Mouse (Mus musculus) sigmoid colon, adult 10 weeks (tissue): ENCODE results near the gene Zswim8. TPM values are rescaled to one million over a fixed set of nuclear protein-coding genes. Genes with fewer than 3 reads are reported as not detected.

Experiments
- polyA plus RNA-seq: library from polyadenylated mRNA; stranded (reverse); fragments of 350-450 nt; fragmentation: Illumina TruSeq; extraction: RNeasy Lipid Tissue Mini Kit (QIAGEN cat#74804); gene quantifications from one replicate; pipeline ENCODE4 v1.2.3, GENCODE M21; 2014; ENCODE audit warnings: low read depth, low replicate concordance

Gene Zswim8
- polyA plus RNA-seq, result 6.8 TPM

DNA sequence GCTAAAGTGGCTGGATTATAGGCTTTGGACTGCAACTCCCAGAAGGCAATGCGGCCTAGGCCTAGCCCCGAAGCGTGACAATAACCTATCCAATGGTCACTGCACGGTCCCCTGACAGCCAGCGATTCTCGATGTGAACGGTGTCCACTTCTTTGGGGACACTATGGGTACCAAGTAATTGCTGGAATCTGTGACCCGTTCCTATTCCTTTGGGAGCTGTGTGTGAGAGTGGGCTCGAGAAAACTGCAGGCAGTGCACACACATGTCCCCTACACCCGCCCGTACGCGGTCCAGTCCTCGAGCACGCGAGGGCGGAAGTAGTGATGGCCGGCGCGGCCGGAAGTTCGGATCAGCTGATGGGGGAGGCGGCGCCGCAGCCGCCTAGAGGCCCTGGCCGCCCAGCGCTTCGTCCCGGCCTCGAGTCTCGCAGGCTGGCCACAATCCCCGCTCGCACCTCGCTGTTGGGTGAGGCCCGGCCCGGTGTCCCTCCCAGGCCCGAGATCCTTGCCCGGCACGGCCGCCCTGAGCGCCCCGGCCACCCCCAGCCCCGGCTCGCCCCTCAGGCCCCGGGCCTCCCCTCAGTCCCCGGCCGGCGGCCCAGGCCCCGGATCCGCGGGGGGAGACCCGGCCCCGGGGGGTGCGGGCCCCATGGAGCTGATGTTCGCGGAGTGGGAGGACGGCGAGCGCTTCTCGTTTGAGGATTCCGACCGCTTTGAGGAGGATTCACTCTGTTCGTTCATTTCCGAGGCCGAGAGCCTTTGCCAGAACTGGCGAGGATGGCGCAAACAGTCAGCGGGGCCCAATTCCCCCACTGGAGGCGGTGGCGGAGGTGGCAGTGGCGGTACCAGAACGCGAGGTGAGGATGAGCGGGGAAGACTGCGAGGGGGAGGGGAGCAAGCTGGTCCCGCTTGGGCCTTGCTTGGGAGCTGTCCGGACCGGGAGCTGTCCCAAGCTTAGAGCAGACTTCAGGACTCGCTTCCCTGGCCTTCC lies at the start of gene Zswim8:
Gene Zswim8 (plus strand): TSS at position 352 of the 990 bp plus-strand sequence.

DNA sequence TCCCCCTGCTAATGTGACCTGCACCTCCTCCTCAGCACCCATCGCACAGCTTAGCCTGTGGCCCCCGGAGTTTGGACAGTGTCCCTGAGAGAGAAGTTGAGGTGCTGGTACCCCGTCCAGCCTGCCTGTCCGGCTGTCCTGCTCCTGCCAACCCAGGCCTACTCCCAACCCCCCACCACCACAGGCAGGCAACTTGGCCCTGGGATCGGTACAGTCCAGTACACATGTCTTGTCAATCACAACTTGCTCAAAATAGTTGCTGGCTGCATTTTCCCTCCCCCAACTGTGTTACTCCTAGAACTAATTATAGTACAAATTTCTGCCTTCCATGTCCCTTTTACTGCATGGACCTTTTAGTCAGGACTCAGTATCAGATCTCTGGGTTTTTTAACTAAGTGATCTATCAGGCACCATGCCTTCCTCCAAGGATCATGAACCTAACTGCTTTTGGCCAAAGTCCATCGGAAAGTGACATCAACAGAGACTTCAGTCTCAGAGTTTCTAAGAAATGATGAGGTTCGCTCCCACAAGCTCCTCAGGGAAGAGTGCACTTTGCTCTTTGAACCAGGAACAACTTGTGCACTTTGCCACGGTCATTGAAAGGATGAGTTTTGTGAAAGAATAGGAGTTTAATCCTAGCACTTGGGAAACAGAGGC lies 39.1 kb upstream of the Zswim8 start, which contains the start of gene Synpo2l:
Gene Synpo2l (minus strand): TSS at position 201 of the 657 bp plus-strand sequence.

GRCm38 (mm10) chr14:20674064-20674833 lies 33.1 kb upstream of the Zswim8 start, which contains the start of gene Sec24c:
Gene Sec24c, plus strand, starts transcription at chr14:20674308.

DNA sequence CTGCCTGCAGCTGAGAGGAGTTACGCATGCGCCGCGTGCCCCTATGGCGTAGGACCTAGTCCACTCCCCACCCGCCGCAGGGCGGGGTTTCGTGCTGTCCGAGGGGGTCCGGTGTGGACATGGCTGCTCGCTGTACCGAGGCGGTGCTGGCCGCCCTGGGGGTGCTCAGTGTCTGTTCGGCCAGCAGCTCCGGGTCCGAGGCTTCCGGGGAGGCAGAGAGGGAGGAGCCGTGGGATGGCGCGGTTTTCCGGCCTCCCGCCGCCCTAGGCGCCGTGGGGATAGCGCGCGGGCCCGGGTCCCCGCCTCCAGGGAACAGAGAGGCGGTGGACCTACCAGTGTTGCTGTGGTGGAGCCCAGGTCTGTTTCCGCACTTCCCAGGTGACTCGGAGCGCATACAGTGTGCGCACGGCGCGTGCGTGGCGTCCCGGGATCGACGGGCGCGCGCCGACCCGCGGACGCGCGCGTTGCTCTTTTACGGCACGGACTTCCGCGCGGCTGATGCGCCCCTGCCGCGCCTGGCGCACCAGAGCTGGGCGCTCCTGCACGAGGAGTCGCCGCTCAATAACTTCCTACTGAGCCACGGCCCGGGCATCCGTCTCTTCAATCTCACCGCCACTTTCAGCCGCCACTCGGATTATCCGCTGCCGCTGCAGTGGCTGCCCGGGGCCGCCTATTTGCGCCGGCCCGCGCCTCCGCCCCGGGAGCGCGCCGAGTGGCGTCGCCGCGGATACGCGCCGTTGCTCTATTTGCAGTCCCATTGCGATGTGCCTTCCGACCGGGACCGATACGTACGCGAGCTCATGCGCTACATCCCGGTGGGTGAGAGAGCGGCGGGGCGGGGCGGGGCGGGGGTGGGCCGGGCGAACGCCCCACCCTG lies 12.2 kb upstream of the Zswim8 start, which contains the start of gene Fut11:
Gene Fut11 (plus strand): TSS at position 85 of the 877 bp plus-strand sequence.

GRCm38 (mm10) chr14:20702741-20703381 lies 4.5 kb upstream of the Zswim8 start, which contains the start of gene Chchd1:
Gene Chchd1, plus strand, starts transcription at chr14:20703006.

DNA sequence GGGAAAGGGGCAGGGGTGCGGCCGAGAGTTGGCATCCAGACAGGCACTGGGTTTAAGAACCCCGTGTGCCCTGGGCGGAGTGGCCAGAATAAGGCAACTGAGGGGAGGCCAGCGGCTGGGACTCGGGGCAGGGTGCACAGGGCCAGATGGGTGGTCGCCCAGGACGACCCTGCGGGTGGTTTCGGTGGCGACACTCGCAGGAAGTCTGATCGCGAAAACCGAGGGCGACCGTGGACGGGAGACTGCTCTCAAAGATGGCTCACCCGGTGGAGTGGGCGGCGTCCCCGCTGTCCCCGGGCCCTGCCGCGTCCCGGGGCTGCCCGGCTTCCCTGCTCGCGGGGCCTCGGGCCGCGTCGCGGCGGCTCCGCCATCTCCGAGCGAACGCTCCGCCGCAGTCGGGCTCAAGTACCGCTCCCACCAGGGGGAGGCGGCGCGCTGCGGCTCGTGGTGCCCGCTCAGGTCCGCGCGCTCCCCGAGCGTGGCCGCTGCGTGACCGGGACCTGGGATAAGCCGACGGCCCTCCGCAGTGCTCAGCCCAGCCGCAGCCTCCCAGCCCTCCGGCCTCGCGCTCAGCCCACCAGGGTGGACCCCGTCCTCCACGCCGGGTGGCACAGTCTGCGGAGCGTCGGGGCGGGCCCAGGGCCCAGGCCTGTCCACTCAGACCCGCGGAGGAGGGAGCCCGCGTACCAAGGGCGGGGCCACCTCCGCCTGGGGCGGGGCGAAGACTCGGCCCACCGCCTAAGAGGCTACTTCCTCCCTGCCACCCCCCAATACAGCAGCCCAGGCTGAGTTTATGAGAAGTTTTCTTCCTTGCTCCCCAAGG lies 26.8 kb downstream of the Zswim8 start, which contains the start of gene Ndst2:
Gene Ndst2 (minus strand): TSS at position 611 of the 823 bp plus-strand sequence.

Other genes starting within 250 kb of the Zswim8 start
- 223 TPM for gene Anxa7, start 227.4 kb upstream of the Zswim8 start, polyA plus RNA-seq
- gene Mss51, start 210.7 kb upstream of the Zswim8 start, polyA plus RNA-seq, result 1.9 TPM
- gene Ppp3cb, start 161.0 kb upstream of the Zswim8 start, polyA plus RNA-seq, result 215 TPM
- 5.5 TPM for gene Usp54, start 66.5 kb upstream of the Zswim8 start, polyA plus RNA-seq
- gene Myoz1, start 51.0 kb upstream of the Zswim8 start, polyA plus RNA-seq, result not detected
- not detected for gene Synpo2l, start 39.2 kb upstream of the Zswim8 start, polyA plus RNA-seq
- 50.2 TPM for gene Sec24c, start 33.2 kb upstream of the Zswim8 start, polyA plus RNA-seq
- gene Fut11, start 12.6 kb upstream of the Zswim8 start, polyA plus RNA-seq, result 20.6 TPM
- gene Chchd1, start 4.5 kb upstream of the Zswim8 start, polyA plus RNA-seq, result 105 TPM
- 5.1 TPM for gene Ndst2, start 27.0 kb downstream of the Zswim8 start, polyA plus RNA-seq
- gene Camk2g, start 86.5 kb downstream of the Zswim8 start, polyA plus RNA-seq, result 20.8 TPM
- gene Plau, start 129.1 kb downstream of the Zswim8 start, polyA plus RNA-seq, result 13.8 TPM
- 142 TPM for gene Vcl, start 221.8 kb downstream of the Zswim8 start, polyA plus RNA-seq